Mouse (Mus musculus) E14TG2a.4 (cell line): ENCODE results near the gene Tipin.

Experiments
- H3K27me3 ChIP-seq: 2 replicates; pipeline ENCODE4 v1.6.1; 2014; ENCODE audit warnings: low read length, control low read depth; ENCODE audit not compliant: insufficient read depth
- H3K36me3 ChIP-seq: 2 replicates; pipeline ENCODE4 v1.6.1; 2014; ENCODE audit warnings: low read length, control low read depth; ENCODE audit not compliant: insufficient read depth
- H3K4me1 ChIP-seq: replicated peaks from 2 replicates; pipeline ENCODE4 v1.6.1; 2014; ENCODE audit warnings: low read depth, low read length, control low read depth
- H3K4me3 ChIP-seq: replicated peaks from 2 replicates; pipeline ENCODE4 v1.5.1; 2014; ENCODE audit warnings: mild to moderate bottlenecking, low read length
- H3K9me3 ChIP-seq: 2 replicates; pipeline ENCODE4 v1.6.1; 2014; ENCODE audit warnings: low read length, control low read depth
- CTCF ChIP-seq: conservative IDR thresholded peaks from 2 replicates; pipeline ENCODE4 v1.5.1; 2014; ENCODE audit warnings: low read length
- NANOG ChIP-seq: IDR thresholded peaks from 2 replicates; pipeline ENCODE4 v1.6.1; 2014; ENCODE audit warnings: borderline replicate concordance, low read length, mixed read lengths
- POU5F1 ChIP-seq: IDR thresholded peaks from 2 replicates; pipeline ENCODE4 v1.6.1; 2014; ENCODE audit warnings: low read length, borderline replicate concordance

The Tipin gene

DNA sequence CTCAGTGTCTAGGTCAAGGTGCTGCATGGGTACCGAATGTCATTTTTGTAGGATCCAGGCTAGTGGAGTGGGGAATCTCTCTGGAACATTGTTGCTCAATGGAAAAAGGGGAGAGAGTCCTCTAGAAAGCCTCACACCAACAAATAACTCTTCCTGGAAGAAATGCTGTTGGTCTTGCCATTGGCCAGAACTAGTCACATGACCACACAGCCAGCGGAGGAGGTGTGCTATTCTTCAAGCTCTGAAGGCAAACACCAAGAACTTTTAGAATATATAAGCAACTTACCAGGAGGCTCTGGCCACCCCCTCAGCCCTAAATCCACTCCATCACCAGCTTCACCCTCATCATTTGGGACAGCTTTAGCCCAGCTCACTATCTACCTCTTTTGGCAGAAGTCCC, 62.3 kb downstream of the Tipin start:
- H3K9me3 ChIP-seq: no peaks in the 10 kb centered on the region
- no peak overlapping the region for H3K4me3 ChIP-seq
- no peaks in the 10 kb centered on the region for H3K36me3 ChIP-seq
- peaks cover 10% of the 10 kb centered on the region; the same call in 1 of the 2 replicates for H3K27me3 ChIP-seq
- TF ChIP-seq NANOG (no peak), POU5F1 (no peak), CTCF (no peak)
- peaks cover 23% of the 10 kb centered on the region for H3K4me1 ChIP-seq

DNA sequence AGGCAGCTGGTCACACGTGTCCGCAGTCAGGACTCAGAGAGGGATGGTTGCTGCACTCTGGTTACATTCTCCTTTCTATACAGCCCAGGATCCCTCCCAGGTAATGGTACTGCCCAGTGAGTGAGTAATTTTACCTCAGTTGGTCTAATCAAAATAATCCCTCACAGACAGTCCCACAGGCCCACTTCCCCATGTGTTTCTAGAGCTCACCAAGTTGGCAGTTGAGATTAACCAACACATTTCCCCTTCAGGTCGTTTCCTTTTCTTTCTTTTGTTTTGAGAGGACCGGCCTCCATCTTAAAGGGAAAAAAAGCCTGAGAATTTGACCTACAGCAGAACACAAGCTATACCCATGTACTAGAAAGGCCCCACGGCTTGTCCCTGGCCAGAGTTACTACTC, 64.5 kb downstream of the Tipin start:
- H3K27me3 ChIP-seq: peaks cover 8% of the 10 kb centered on the region; the same call in 1 of the 2 replicates
- H3K4me3 ChIP-seq: no peak overlapping the region
- TF ChIP-seq NANOG (no peak), CTCF (no peak), POU5F1 (no peak)
- no peaks in the 10 kb centered on the region for H3K36me3 ChIP-seq
- H3K9me3 ChIP-seq: no peaks in the 10 kb centered on the region
- H3K4me1 ChIP-seq: peaks cover 7% of the 10 kb centered on the region; the same call in 1 of the 2 replicates

DNA sequence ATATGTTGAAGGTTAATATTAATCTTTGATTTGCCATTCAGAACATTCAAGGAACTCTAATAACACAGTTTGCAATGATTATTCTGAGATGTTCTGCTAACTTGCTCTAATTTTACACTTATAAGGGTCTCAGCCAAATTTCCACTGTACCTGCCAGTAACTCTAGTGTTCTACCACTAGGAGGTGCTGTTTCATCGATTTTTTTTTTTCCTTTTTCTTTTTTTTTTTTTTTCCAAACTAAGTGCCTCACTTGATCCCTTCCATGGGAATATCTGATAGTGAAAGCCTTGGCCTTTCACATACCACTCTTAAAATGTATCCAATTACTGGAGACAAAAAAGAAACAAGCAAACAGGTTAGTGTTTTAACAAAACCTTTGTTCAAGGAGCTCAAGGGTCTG, 66.0 kb downstream of the Tipin start:
- Histone ChIP-seq H3K4me3 (no peak overlapping the region), H3K4me1 (no peaks in the 10 kb centered on the region), H3K27me3 (peaks cover 5% of the 10 kb centered on the region; the same call in 1 of the 2 replicates), H3K36me3 (no peaks in the 10 kb centered on the region), H3K9me3 (no peaks in the 10 kb centered on the region)
- TF ChIP-seq NANOG (no peak), CTCF (peak; percentile 87), POU5F1 (no peak)

DNA sequence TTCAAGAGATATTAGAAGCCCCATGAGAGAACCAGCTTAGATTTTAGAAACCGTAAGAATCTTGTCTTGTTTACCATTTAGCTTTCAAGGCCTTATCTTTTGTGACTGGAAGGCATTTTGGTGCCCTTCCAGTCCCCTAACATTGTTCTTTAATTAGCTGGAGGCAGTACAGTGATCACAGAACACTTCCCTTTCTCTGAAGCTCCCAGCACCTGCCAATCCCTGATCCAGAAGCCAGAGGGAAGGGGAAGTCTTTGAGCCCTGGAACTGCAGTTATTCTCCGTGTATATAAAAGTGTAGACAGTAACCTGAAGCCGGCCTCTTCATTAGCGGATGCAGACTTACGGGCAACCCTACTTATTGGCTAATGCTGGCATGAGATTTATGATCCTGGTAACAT, 68.1 kb downstream of the Tipin start:
- Histone ChIP-seq H3K9me3 (no peaks in the 10 kb centered on the region), H3K27me3 (peaks cover 7% of the 10 kb centered on the region; the same call in 1 of the 2 replicates), H3K4me1 (no peaks in the 10 kb centered on the region), H3K4me3 (no peak overlapping the region), H3K36me3 (no peaks in the 10 kb centered on the region)
- TF ChIP-seq POU5F1 (no peak), CTCF (no peak), NANOG (no peak)

DNA sequence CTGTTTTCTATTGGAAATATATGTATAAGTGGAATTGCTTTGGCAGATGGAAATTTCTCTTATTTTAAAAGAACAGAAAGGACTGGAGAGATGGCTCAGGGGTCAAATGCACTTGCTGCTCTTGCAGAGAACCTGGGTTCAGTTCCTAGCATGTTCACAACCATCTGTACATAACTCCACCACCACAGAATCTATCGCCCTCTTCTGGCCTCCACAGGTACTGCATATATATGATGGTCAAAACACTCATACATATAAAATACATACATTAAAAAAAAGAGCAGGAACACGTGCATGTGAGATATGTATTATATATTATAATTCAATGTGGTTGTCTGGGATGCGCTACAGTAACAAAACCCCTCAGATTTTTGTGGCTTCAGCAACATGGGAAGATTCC, 69.8 kb downstream of the Tipin start:
- Histone ChIP-seq H3K9me3 (no peaks in the 10 kb centered on the region), H3K4me3 (no peak overlapping the region), H3K27me3 (0 out of 2 replicates have a peak, but pooled peaks cover 3% of the 10 kb centered on the region), H3K4me1 (no peaks in the 10 kb centered on the region), H3K36me3 (no peaks in the 10 kb centered on the region)
- no peak for TF ChIP-seq NANOG
- peak; percentile 59 for TF ChIP-seq CTCF
- TF ChIP-seq POU5F1: no peak
